In genomic region chr17:24617561-24618194, GRCm38 (mm10) we compare ENCODE assay signal across 1 mouse cellular context.
TF ChIP-seq lines count a peak whose summit lies in the region.

No protein-coding gene starts in this region.

TF ChIP-seq in MEL, 35 proteins besides CTCF, POLR2A, EP300 and RAD21 (continued from another document):
- 0 out of 2 replicates have a peak, but pooled peaks have one; percentile 5 for TF ChIP-seq ZC3H11A (IDR thresholded peaks at IDR 0.05; ENCODE audit: low read depth, low read length)
